Mouse (Mus musculus): ENCODE data around the gene 1700092M07Rik. TPM values are rescaled to one million over a fixed set of nuclear protein-coding genes. Genes with fewer than 3 reads are reported as not detected.

The 1700092M07Rik gene
- polyA plus RNA-seq (2016; fragmentation: Nextera tagmentation; extraction: Ambion mirVana), result 2.4 and 4.5 TPM in 2 replicates

- ATAC-seq (ENCODE audit: low FRiP score), result no peak
Observed at GRCm38 (mm10) chr19:8740603-8741002, at the start of gene 1700092M07Rik. 1700092M07Rik (plus strand) TSS chr19:8740718.

DNA sequence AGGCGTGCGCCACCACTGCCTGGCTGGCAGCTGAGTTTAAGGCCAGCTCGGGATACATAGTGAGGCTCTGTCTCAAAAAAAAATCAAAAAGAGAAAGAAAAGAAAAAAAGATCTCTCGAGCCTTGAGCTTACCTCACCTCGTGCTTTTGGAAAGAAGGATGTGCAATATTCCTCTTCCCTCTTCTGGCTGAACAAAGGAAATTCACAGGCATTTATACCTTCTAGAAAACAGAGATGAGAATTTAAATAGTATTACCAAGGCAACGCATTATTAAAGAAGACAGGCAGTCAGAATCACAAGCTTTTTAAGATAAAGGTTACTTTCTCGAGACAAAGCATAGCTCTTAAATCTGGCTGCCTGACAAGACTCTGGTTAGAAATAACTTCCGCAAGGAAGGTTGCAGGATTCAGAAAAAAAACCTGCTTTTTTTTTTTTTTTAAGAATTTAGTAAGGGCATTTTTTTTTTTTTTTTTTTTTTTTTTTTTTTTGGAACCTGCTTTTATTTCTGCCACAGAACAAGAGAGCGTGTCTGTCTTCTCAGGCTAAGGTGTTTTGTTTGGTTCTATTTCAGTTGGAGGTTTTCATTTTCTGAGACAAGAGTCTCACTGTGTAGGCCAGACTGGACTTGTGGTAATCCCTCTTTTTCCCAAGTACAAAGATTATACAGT, 48.5 kb upstream of the 1700092M07Rik start:
- WGBS, result 63% methylated on average over 9 of the region's 9 CpGs
- Histone ChIP-seq H3K27ac (no peak overlapping the region), H3K36me3 (no peaks in the 10 kb centered on the region), H3K9me3 (replicated peaks) (no peaks in the 10 kb centered on the region), H3K4me1 (no peaks in the 10 kb centered on the region), H3K9ac (no peak overlapping the region), H3K4me2 (replicated peaks) (no peak overlapping the region), H3K27me3 (no peaks in the 10 kb centered on the region), H3K4me3 (no peak overlapping the region)
- ATAC-seq (ENCODE audit: low FRiP score), result no peak

More at GRCm38 (mm10) chr19:8740603-8741002, at the start of gene 1700092M07Rik:
- 64% methylated on average over 14 of the region's 14 CpGs for WGBS
- Histone ChIP-seq H3K9me3 (replicated peaks) (no peaks in the 10 kb centered on the region), H3K27ac (peak within 1 kb of the TSS; percentile 95), H3K36me3 (peaks cover 45% of the 10 kb centered on the region), H3K27me3 (no peaks in the 10 kb centered on the region), H3K4me1 (peaks cover 27% of the 10 kb centered on the region), H3K4me2 (replicated peaks) (peak within 1 kb of the TSS; percentile 98), H3K9ac (peak within 1 kb of the TSS; percentile 89), H3K4me3 (peak within 1 kb of the TSS; percentile 89)

- H3K27ac ChIP-seq, result no peak overlapping the region
- WGBS, result 61% methylated on average over 5 of the region's 5 CpGs
- no peaks in the 10 kb centered on the region for H3K9me3 ChIP-seq (replicated peaks)
- no peaks in the 10 kb centered on the region for H3K27me3 ChIP-seq
- ATAC-seq (ENCODE audit: low FRiP score), result no peak
- H3K4me2 ChIP-seq (replicated peaks), result no peak overlapping the region
- H3K4me3 ChIP-seq, result no peak overlapping the region
- H3K9ac ChIP-seq, result no peak overlapping the region
- H3K36me3 ChIP-seq, result no peaks in the 10 kb centered on the region
- H3K4me1 ChIP-seq, result no peaks in the 10 kb centered on the region
Observed at GRCm38 (mm10) chr19:8692740-8693139, 47.8 kb upstream of the 1700092M07Rik start.

- no peaks in the 10 kb centered on the region for H3K4me1 ChIP-seq
- no peaks in the 10 kb centered on the region for H3K36me3 ChIP-seq
- no peak overlapping the region for H3K4me2 ChIP-seq (replicated peaks)
- H3K9me3 ChIP-seq (replicated peaks), result no peaks in the 10 kb centered on the region
- WGBS, result 47% methylated on average over 6 of the region's 6 CpGs
- H3K4me3 ChIP-seq, result no peak overlapping the region
- no peaks in the 10 kb centered on the region for H3K27me3 ChIP-seq
- H3K9ac ChIP-seq, result no peak overlapping the region
- H3K27ac ChIP-seq, result no peak overlapping the region
- 0 out of 2 replicates have a peak, but pooled peaks have one; percentile 29 for ATAC-seq (ENCODE audit: low FRiP score)
Observed at GRCm38 (mm10) chr19:8695330-8695729, 45.2 kb upstream of the 1700092M07Rik start.

DNA sequence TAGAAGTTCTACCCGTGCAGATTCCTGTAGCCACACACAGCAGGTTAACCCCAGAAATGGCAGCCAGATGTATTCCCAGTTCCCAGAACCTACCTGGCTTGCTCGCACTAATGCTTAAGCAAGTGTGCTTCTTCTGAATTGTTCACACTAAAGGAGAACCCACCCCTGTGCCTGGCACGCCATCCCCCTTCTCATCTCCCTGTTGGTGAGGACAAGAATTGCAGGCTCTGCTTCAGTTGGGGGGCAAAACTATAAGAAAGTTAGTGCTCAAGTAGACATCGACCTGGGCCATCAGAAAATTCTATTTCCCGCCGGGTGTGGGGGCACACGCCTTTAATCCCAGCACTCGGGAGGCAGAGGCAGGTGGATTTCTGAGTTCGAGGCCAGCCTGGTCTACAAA, 40.9 kb upstream of the 1700092M07Rik start:
- Histone ChIP-seq H3K4me3 (no peak overlapping the region), H3K4me1 (no peaks in the 10 kb centered on the region), H3K36me3 (no peaks in the 10 kb centered on the region), H3K9me3 (replicated peaks) (no peaks in the 10 kb centered on the region), H3K27ac (no peak overlapping the region), H3K4me2 (replicated peaks) (no peak overlapping the region), H3K9ac (no peak overlapping the region), H3K27me3 (no peaks in the 10 kb centered on the region)
- WGBS, result 83% methylated on average over 9 of the region's 9 CpGs
- ATAC-seq (ENCODE audit: low FRiP score), result no peak

DNA sequence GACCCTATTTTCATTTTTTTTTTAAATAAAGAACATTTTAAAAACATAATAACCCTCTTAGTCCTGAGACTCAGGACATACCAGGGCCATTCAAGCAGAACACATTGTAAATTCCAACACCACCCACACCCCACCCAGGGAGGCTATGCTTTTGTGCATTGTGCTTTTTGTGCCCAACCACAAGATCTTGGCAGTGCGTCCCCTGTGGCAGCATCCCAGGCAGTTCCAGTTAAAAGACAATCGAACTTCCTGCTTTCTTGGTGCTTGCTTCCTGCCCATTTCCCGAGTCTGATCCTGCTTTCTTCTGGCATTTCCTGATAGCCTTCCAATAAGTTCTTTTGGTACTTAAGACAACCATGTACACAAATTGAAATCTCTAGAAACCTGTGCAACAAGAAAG, 38.1 kb upstream of the 1700092M07Rik start:
- Histone ChIP-seq H3K4me1 (no peaks in the 10 kb centered on the region), H3K27ac (no peak overlapping the region), H3K36me3 (peaks cover 10% of the 10 kb centered on the region), H3K27me3 (no peaks in the 10 kb centered on the region), H3K9me3 (replicated peaks) (no peaks in the 10 kb centered on the region), H3K4me3 (no peak overlapping the region), H3K4me2 (replicated peaks) (no peak overlapping the region), H3K9ac (no peak overlapping the region)
- no peak for ATAC-seq (ENCODE audit: low FRiP score)
- WGBS, result 55% methylated on average over 3 of the region's 3 CpGs

GRCm38 (mm10) chr19:8703571-8703970, 36.9 kb upstream of the 1700092M07Rik start:
- 51% methylated on average over 3 of the region's 4 CpGs for WGBS

GRCm38 (mm10) chr19:8705026-8705708, 35.4 kb upstream of the 1700092M07Rik start:
- H3K27ac ChIP-seq, result no peak overlapping the region
- H3K36me3 ChIP-seq, result peaks cover 37% of the 10 kb centered on the region
- no peaks in the 10 kb centered on the region for H3K4me1 ChIP-seq
- no peak overlapping the region for H3K4me2 ChIP-seq (replicated peaks)
- H3K4me3 ChIP-seq, result no peak overlapping the region
- H3K27me3 ChIP-seq, result no peaks in the 10 kb centered on the region
- no peak overlapping the region for H3K9ac ChIP-seq
- WGBS, result 74% methylated on average over 6 of the region's 6 CpGs
- H3K9me3 ChIP-seq (replicated peaks), result no peaks in the 10 kb centered on the region
- ATAC-seq (ENCODE audit: low FRiP score), result no peak

More at GRCm38 (mm10) chr19:8703571-8703970, 36.9 kb upstream of the 1700092M07Rik start:
- H3K9me3 ChIP-seq (replicated peaks), result no peaks in the 10 kb centered on the region
- H3K9ac ChIP-seq, result no peak overlapping the region
- no peaks in the 10 kb centered on the region for H3K27me3 ChIP-seq
- no peak for ATAC-seq (ENCODE audit: low FRiP score)
- H3K4me2 ChIP-seq (replicated peaks), result no peak overlapping the region
- H3K4me1 ChIP-seq, result no peaks in the 10 kb centered on the region
- peaks cover 21% of the 10 kb centered on the region for H3K36me3 ChIP-seq
- no peak overlapping the region for H3K4me3 ChIP-seq
- no peak overlapping the region for H3K27ac ChIP-seq

DNA sequence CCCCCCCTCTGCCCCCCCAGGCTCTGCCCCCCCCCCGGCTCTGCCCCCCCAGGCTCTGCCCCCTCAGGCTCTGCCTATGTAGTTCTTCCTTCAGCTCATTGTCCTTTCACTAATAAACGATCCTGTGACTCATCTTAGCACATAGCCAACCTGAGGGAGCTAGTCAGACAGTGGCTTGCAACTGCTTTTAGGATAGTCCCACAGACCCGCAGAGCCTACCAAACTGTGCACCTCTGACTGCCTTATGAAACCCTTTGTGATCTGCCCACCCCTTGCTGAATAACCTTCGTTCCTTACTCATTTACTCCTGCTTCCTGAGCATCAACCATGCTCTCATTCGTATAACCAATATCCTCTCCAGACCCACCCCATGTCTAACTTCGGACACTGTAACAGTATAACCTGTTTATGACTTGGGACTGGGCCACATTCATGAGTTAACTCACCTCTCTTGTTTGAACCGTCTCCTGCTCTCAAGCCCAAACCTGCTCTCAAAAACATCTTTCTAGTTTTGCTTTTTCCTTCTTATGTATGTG, 34.3 kb upstream of the 1700092M07Rik start:
- no peak overlapping the region for H3K27ac ChIP-seq
- 89% methylated on average over 7 of the region's 7 CpGs for WGBS
- no peak overlapping the region for H3K4me2 ChIP-seq (replicated peaks)
- H3K27me3 ChIP-seq, result no peaks in the 10 kb centered on the region
- ATAC-seq (ENCODE audit: low FRiP score), result no peak
- no peaks in the 10 kb centered on the region for H3K9me3 ChIP-seq (replicated peaks)
- H3K9ac ChIP-seq, result no peak overlapping the region
- peaks cover 10% of the 10 kb centered on the region for H3K4me1 ChIP-seq
- peaks cover 47% of the 10 kb centered on the region for H3K36me3 ChIP-seq
- no peak overlapping the region for H3K4me3 ChIP-seq

DNA sequence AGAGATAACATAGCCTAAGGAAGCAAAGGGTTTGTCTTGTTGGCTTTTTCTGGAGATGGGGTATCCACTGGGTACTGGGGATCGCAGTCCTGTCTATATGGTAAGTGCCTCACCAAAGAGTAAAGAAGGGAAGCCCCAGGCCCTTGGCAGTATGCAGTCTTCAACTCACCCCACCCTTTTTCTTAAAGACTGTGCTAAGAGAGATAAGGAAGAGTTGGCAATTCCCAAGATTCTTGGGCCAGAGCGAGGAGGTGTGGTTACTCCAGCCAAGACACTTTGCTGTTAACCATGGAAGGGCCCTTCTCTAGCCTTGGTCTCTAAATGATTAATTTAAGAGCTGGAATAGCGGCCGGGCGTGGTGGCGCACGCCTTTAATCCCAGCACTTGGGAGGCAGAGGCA, 33.6 kb upstream of the 1700092M07Rik start:
- Histone ChIP-seq H3K4me1 (peaks cover 17% of the 10 kb centered on the region), H3K27ac (no peak overlapping the region), H3K9ac (no peak overlapping the region), H3K27me3 (no peaks in the 10 kb centered on the region), H3K4me2 (replicated peaks) (no peak overlapping the region), H3K9me3 (replicated peaks) (no peaks in the 10 kb centered on the region), H3K4me3 (no peak overlapping the region), H3K36me3 (peaks cover 47% of the 10 kb centered on the region)
- WGBS, result 95% methylated on average over 7 of the region's 7 CpGs
- no peak for ATAC-seq (ENCODE audit: low FRiP score)

DNA sequence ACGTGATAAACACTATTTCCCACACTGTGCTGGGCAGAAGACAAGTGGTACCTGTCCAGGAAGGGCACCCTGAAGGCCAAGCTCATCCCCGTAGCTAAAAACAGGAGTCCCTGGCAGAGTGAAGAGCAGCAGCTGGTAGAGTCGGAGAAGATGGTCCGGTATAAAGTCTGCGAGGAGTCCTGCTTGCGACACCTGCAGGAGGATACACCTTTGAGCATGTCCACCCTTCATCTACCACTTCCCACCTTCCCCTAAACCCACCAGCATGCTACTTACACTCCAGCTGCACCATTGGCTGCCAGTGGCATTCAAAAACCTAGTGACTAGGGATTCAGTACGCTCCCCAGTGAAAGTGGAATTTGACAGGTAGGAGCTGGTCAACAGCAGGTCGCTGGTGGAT, 31.6 kb upstream of the 1700092M07Rik start:
- Histone ChIP-seq H3K27ac (no peak overlapping the region), H3K9me3 (replicated peaks) (no peaks in the 10 kb centered on the region), H3K4me2 (replicated peaks) (no peak overlapping the region), H3K4me3 (no peak overlapping the region), H3K4me1 (peaks cover 26% of the 10 kb centered on the region), H3K9ac (no peak overlapping the region), H3K27me3 (no peaks in the 10 kb centered on the region), H3K36me3 (peaks cover 47% of the 10 kb centered on the region)
- WGBS, result 95% methylated on average over 8 of the region's 8 CpGs
- no peak for ATAC-seq (ENCODE audit: low FRiP score)

- no peak for ATAC-seq (ENCODE audit: low FRiP score)
- Histone ChIP-seq H3K4me3 (no peak overlapping the region), H3K9me3 (replicated peaks) (no peaks in the 10 kb centered on the region), H3K4me1 (peaks cover 30% of the 10 kb centered on the region), H3K36me3 (peaks cover 47% of the 10 kb centered on the region), H3K27me3 (no peaks in the 10 kb centered on the region), H3K4me2 (replicated peaks) (no peak overlapping the region), H3K27ac (no peak overlapping the region), H3K9ac (no peak overlapping the region)
- WGBS, result 97% methylated on average over 2 of the region's 2 CpGs
Observed at GRCm38 (mm10) chr19:8710057-8710456, 30.5 kb upstream of the 1700092M07Rik start.

Data from hindbrain, embryonic 12.5 days (tissue).